Mouse (Mus musculus) cortical plate, adult 2 months (tissue): ENCODE data around the gene Gipr.

ENCODE experiments used
- CTCF ChIP-seq: fragments of 200-500 bp; IDR thresholded peaks from 2 replicates; pipeline ENCODE4 v1.5.1; 2011; ENCODE audit warnings: mild to moderate bottlenecking, control low read depth, low read length; ENCODE audit not compliant: insufficient read depth; ENCODE audit errors: extremely low read depth
- POLR2A ChIP-seq: fragments of 200-500 bp; IDR thresholded peaks from 2 replicates; pipeline ENCODE4 v1.6.1; 2011; ENCODE audit warnings: mild to moderate bottlenecking, low read length, control low read depth; ENCODE audit not compliant: insufficient read depth; ENCODE audit errors: extremely low read depth

DNA sequence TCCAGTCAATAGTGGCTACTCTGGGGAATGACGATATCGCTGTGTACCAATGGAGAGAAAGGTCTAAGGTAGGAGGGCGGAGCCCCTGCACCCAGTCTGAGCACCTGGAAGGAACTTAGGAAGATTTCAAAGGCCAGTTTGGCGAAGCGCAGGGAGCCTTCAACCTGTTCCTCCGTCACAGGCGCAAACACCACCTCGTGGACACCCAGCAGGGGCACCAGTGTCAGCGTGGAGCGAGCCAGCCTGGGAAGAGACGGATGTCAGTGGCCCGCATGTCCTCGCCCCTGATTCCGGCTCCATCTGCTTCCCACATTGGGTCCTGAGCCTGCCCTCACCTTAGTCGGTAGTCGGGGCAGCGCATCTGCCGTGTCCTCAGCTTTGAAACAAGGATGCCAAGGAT lies 6.5 kb downstream of the Gipr start:
- TF ChIP-seq CTCF (no peak), POLR2A (no peak)
